18 mouse cellular contexts compared by ENCODE assay signal in genomic region chr19:56933800-56934199, GRCm38 (mm10). TPM values are rescaled to one million over a fixed set of nuclear protein-coding genes. Genes with fewer than 3 reads are reported as not detected.
DNase-seq lines count a peak whose midpoint lies in the region; TF ChIP-seq lines count a peak whose summit lies in the region.
"Had no signal": no experiment of that assay in that cellular context is flagged by ENCODE, and none has a peak within 500 bp of the region (broad histone marks: within the 10 kb centered on the region; RNA-seq: fewer than 3 reads in every experiment).

No protein-coding gene starts in this region.

- no peak overlapping the region for H3K27ac ChIP-seq in ES-E14 (ENCODE audit: insufficient read depth, low read depth, low read length, poor library complexity, severe bottlenecking)

- in situ Hi-C loops in ES-E14 (cut with MboI; ENCODE audit: low sequenced_read_pairs in 2 of 2, unreplicated experiment in 2 of 2), result no loop called here

- H3K4me3 ChIP-seq in ES-E14 (ENCODE audit: insufficient read depth in 1 of 2, low read depth in 1 of 2, low read length in 2 of 2, poor library complexity in 1 of 2, severe bottlenecking in 1 of 2), result no peak overlapping the region

- no peaks in the 10 kb centered on the region for H3K36me3 ChIP-seq in ES-E14 (ENCODE audit: control insufficient read depth, insufficient read depth, low read length, poor library complexity, severe bottlenecking)
- H3K36me3 ChIP-seq: G1E had no signal

- H3K4me1 ChIP-seq in ES-E14 (ENCODE audit: control insufficient read depth in 2 of 2, insufficient read depth in 2 of 2, low read length in 2 of 2, poor library complexity in 1 of 2), result peaks cover 2 to 27% of the 10 kb centered on the region in 2 experiments; a peak in 3 of 4 replicates

- no peak for DNase-seq in ES-E14 (ENCODE audit: low read depth, low spot score)
- no peak for DNase-seq in kidney, adult 11 months
- DNase-seq: adrenal gland, adult 2 months; adrenal gland, adult 8-10 months; adrenal gland, postnatal 10 days; adrenal gland, postnatal 14 days; adrenal gland, postnatal 25 days; adrenal gland, postnatal 36 days; B cell, adult 2 months; cerebellum, adult 11 months; cerebellum, adult 11-12 months; cerebellum, adult 18-20 months; cerebellum, adult 2 months; cerebellum, adult 8-10 months had no signal

- H3K9me3 ChIP-seq in ES-E14 (ENCODE audit: control insufficient read depth, insufficient read depth, low read depth, low read length), result no peaks in the 10 kb centered on the region

- no peak overlapping the region for H3K9ac ChIP-seq in ES-E14 (ENCODE audit: insufficient read depth, low read depth, low read length, poor library complexity, severe bottlenecking)

TF ChIP-seq in ES-E14, 5 proteins besides CTCF, POLR2A, EP300 and RAD21:
- TF ChIP-seq HCFC1 (IDR thresholded peaks at IDR 0.05; ENCODE audit: borderline replicate concordance, insufficient read depth, low read length), result no peak
- TF ChIP-seq CHD2 (IDR thresholded peaks at IDR 0.05; ENCODE audit: low read depth, low read length), result peak; percentile 90
TF ChIP-seq in ES-E14: peak in this region for 1.

RNA-seq across cellular contexts. Expression of gene Vwa2, which starts 59.8 kb away (rescaled TPM):
- total RNA-seq in ES-E14 (2012; rRNA removed), result 3.0 and 5.9 TPM in 2 replicates
- total RNA-seq: adrenal gland, adult 18-20 months; adrenal gland, adult 2 months; adrenal gland, adult 8-10 months; adrenal gland, postnatal 10 days; adrenal gland, postnatal 14 days; adrenal gland, postnatal 25 days; adrenal gland, postnatal 36 days; CH12.LX; G1E; MEL had no signal
